21 mouse cellular contexts compared by ENCODE assay signal in the genomic region with DNA sequence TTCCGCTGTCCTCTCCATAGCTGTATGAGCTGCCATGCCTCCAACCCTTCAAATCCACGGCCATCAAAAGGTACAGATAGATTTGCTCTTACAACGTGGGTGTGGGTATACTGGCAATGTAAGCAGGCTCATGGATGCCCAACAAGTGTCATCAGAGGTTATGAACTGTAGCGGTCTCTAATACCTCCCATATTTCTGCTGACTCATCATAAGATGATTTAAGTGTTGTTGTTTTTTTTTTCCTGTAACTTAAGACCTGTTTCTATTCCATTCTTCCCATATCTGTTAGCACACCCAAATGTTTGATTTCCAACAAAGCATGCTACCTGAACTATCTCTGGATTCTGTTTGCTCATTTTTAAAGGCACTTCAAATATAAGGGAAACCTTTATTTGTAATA.
"Had no signal": no experiment of that assay in that cellular context is flagged by ENCODE, and none has a peak within 500 bp of the region (broad histone marks: within the 10 kb centered on the region; RNA-seq: fewer than 3 reads in every experiment).

No protein-coding gene starts in this region.

- H3K27me3 ChIP-seq: midbrain, embryonic 12.5 days; neural tube, embryonic 13.5 days; neural tube, embryonic 15.5 days; stomach, embryonic 15.5 days had no signal

- DNase-seq: lung, adult 18-20 months; lung, embryonic 14.5 days; lung, postnatal 10 days; lung, postnatal 4 days; midbrain, embryonic 14.5 days; retina, postnatal 1 day; right cerebral cortex, adult 18-20 months; right cerebral cortex, postnatal 25 days; right cerebral cortex, postnatal 4 days; spleen, adult 18-20 months; thymus, adult 2 months; thymus, postnatal 25 days; thymus, postnatal 4 days had no signal

- H3K9ac ChIP-seq: lung, embryonic 14.5 days; midbrain, embryonic 12.5 days; neural tube, embryonic 13.5 days; neural tube, embryonic 15.5 days; stomach, embryonic 15.5 days had no signal

- H3K4me1 ChIP-seq: midbrain, embryonic 10.5 days; midbrain, embryonic 12.5 days; neural tube, embryonic 13.5 days; neural tube, embryonic 15.5 days; stomach, embryonic 15.5 days had no signal

- H3K27ac ChIP-seq: midbrain, embryonic 10.5 days; midbrain, embryonic 12.5 days; neural tube, embryonic 13.5 days; neural tube, embryonic 15.5 days; stomach, embryonic 15.5 days; stomach, postnatal 0 days had no signal

- H3K9me3 ChIP-seq: midbrain, embryonic 10.5 days; midbrain, embryonic 12.5 days; neural tube, embryonic 13.5 days; neural tube, embryonic 15.5 days; stomach, embryonic 15.5 days had no signal

- ATAC-seq: midbrain, embryonic 16.5 days had no signal

- H3K4me2 ChIP-seq: lung, embryonic 14.5 days; midbrain, embryonic 12.5 days; neural tube, embryonic 13.5 days; neural tube, embryonic 15.5 days; stomach, embryonic 15.5 days had no signal

- H3K4me3 ChIP-seq: midbrain, embryonic 10.5 days; midbrain, embryonic 12.5 days; myocyte; neural tube, embryonic 13.5 days; neural tube, embryonic 15.5 days; stomach, embryonic 15.5 days had no signal
